Mouse (Mus musculus) hindbrain, embryonic 14.5 days (tissue): ENCODE measurements around the gene Vmn1r177. TPM values are rescaled to one million over a fixed set of nuclear protein-coding genes. Genes with fewer than 3 reads are reported as not detected.
"Not testable (repeated sequence)": the region's sequence is repeated elsewhere in the genome, so short reads cannot be mapped to it uniquely, and the experiment has no call there.

Source experiments
- ATAC-seq: fragments of 200-750 bp; cut with Nextera tagmentation; 2 replicates; pipeline ENCODE4 v1.8.0; 2017; ENCODE audit warnings: moderate number of reproducible peaks, mild to moderate bottlenecking, moderate TSS enrichment, moderate library complexity; ENCODE audit not compliant: low FRiP score
- DNase-seq: peaks from one replicate; pipeline ENCODE4 v3.0.0-alpha.2; 2015; ENCODE audit warnings: low spot score
- H3K27ac ChIP-seq: fragments of 300-500 bp; sonication (generic); 2 replicates; pipeline ENCODE4 v1.5.1; 2014; ENCODE audit warnings: mild to moderate bottlenecking, moderate library complexity
- H3K27me3 ChIP-seq: fragments of 300-500 bp; sonication (generic); 2 replicates; pipeline ENCODE4 v1.6.1; 2014; ENCODE audit warnings: mild to moderate bottlenecking, low read length, mixed read lengths; ENCODE audit not compliant: control insufficient read depth, insufficient read depth
- H3K36me3 ChIP-seq: fragments of 300-500 bp; sonication (generic); replicated peaks from 2 replicates; pipeline ENCODE4 v1.6.1; 2014; ENCODE audit not compliant: control insufficient read depth, insufficient read depth
- H3K4me1 ChIP-seq: fragments of 300-500 bp; sonication (generic); replicated peaks from 2 replicates; pipeline ENCODE4 v1.6.1; 2014; ENCODE audit warnings: antibody characterized with exemption, low read length, mixed read lengths; ENCODE audit not compliant: control insufficient read depth, insufficient read depth
- H3K4me2 ChIP-seq: fragments of 300-500 bp; sonication (generic); replicated peaks from 2 replicates; pipeline ENCODE4 v1.6.1; 2014; ENCODE audit warnings: mild to moderate bottlenecking, moderate library complexity
- H3K4me3 ChIP-seq: fragments of 300-500 bp; sonication (generic); replicated peaks from 2 replicates; pipeline ENCODE4 v1.5.1; 2014; ENCODE audit warnings: mild to moderate bottlenecking, low read length
- H3K9ac ChIP-seq: fragments of 300-500 bp; sonication (generic); 2 replicates; pipeline ENCODE4 v1.6.1; 2014
- H3K9me3 ChIP-seq: fragments of 300-500 bp; sonication (generic); 2 replicates; pipeline ENCODE4 v1.6.1; 2016; ENCODE audit warnings: low read length; ENCODE audit not compliant: control insufficient read depth
- WGBS: fragments of 180-500 bp; shearing (Covaris S2); extraction: QIAGEN DNeasy Blood & Tissue Kit; methylation state at CpG from one replicate; pipeline ENCODE4 v1.1.7; 2014; 5-methylcytosine and 5-hydroxymethylcytosine counted together
- polyA plus RNA-seq: library from polyadenylated mRNA; unstranded; fragments of >200 nt; fragmentation: Nextera tagmentation; extraction: Ambion mirVana; gene quantifications from 2 replicates; pipeline ENCODE4 v1.2.1, GENCODE M21; 2014

Vmn1r177 gene
- polyA plus RNA-seq, result not detected in 2 replicates

DNA sequence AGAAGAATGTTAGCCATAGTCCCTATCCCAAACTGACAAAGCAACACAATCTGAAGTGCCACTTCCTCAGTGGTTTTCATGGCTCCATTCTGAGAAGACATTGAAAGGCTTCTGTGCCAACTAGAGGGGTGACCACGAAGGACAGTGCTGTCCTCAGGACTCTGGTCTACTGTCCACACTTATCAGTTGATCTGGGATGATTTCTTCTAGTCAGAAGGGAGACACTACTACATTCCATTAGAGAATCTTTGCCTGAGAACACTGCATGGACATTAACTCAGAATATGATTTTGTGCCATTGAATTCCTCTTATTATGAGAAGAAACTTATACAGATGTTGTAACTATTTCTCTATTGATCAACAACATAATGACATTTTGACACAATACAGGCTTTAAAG is at the start of gene Vmn1r177:
Gene Vmn1r177, minus strand, starts transcription at position 101 of the 400 bp plus-strand sequence.
- DNase-seq, H3K4me2 ChIP-seq, H3K4me1 ChIP-seq, H3K4me3 ChIP-seq, ATAC-seq, H3K27ac ChIP-seq, H3K27me3 ChIP-seq, H3K9ac ChIP-seq, H3K9me3 ChIP-seq, H3K36me3 ChIP-seq: not testable (repeated sequence)
- WGBS, result 28% methylated on average over 1 of the region's 1 CpGs

DNA sequence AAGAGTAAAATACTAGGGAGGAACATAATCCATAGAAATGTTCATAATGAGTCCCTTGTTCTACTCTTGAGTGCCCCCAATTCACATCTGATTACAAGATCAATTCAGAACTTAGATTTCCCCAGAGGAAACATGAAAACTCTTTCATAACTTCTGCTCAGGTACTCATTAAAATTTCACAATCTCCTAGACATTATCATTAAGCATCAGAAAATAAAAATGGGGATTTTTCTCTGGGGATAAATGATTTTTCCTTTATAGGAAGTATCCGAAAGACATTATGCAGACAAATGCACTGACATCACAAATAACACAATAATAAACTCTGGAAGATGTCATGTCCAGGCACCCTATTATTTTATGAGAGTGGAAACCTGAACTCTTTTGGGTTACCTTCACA is 25.5 kb upstream of the Vmn1r177 start, which contains the start of gene Vmn1r178:
Gene Vmn1r178, plus strand, starts transcription at position 301 of the 400 bp plus-strand sequence.
- no peak for DNase-seq
- Histone ChIP-seq H3K4me2 (no peak within 1 kb of the TSS), H3K4me3 (no peak within 1 kb of the TSS), H3K9me3 (peaks cover 31% of the 10 kb centered on the region), H3K36me3 (no peaks in the 10 kb centered on the region), H3K27me3 (no peaks in the 10 kb centered on the region), H3K4me1 (no peaks in the 10 kb centered on the region), H3K9ac (no peak within 1 kb of the TSS), H3K27ac (no peak within 1 kb of the TSS)
- 91% methylated on average over 1 of the region's 1 CpGs for WGBS
- ATAC-seq, result no peak

- H3K36me3 ChIP-seq, H3K4me1 ChIP-seq, H3K27me3 ChIP-seq, DNase-seq, ATAC-seq, H3K4me2 ChIP-seq, H3K27ac ChIP-seq, H3K4me3 ChIP-seq, H3K9ac ChIP-seq, H3K9me3 ChIP-seq: not testable (repeated sequence)
- WGBS, result 64% methylated on average over 3 of the region's 4 CpGs
Observed at GRCm38 (mm10) chr7:23876918-23877317, 10.7 kb upstream of the Vmn1r177 start.

DNA sequence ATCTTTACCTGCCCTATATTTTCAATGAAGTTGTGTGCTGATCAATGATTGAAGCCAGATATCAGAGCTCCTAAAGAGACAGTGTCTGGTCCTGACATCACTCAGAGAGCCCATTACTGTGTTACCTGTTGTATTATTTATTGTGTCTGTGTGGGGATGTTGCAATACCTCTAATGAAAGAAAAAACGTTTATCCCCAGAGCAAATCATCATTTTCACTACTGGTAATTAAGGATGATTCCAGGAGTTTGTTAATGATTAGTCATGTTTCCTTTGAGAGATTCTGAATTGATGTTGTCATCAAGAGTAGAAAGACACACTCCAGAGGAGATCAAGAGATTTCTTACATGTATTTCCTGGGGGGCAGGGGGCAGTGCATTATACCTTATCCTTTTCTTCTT is 29.0 kb downstream of the Vmn1r177 start, which contains the start of gene Vmn1r176:
Gene Vmn1r176, minus strand, starts transcription at position 101 of the 400 bp plus-strand sequence.
- H3K36me3 ChIP-seq, H3K27me3 ChIP-seq, H3K4me2 ChIP-seq, H3K9ac ChIP-seq, H3K4me1 ChIP-seq, H3K9me3 ChIP-seq, ATAC-seq, H3K4me3 ChIP-seq, DNase-seq, H3K27ac ChIP-seq: not testable (repeated sequence)
- WGBS, result no CpG with 5 or more reads among the region's 1 CpGs

Other genes with a start within 250 kb of the Vmn1r177 start
- not detected in 2 replicates for gene Vmn1r171, start 235.7 kb downstream of the Vmn1r177 start, polyA plus RNA-seq
- gene Vmn1r172, start 208.1 kb downstream of the Vmn1r177 start, polyA plus RNA-seq, result not detected in 2 replicates
- not detected in 2 replicates for gene Vmn1r173, start 165.7 kb downstream of the Vmn1r177 start, polyA plus RNA-seq
- not detected in 2 replicates for gene Vmn1r174, start 114.2 kb downstream of the Vmn1r177 start, polyA plus RNA-seq
- not detected in 2 replicates for gene Vmn1r175, start 55.8 kb downstream of the Vmn1r177 start, polyA plus RNA-seq
- gene Vmn1r176, start 29.1 kb downstream of the Vmn1r177 start, polyA plus RNA-seq, result not detected in 2 replicates
- gene Vmn1r178, start 25.6 kb upstream of the Vmn1r177 start, polyA plus RNA-seq, result not detected in 2 replicates
- gene Vmn1r179, start 60.5 kb upstream of the Vmn1r177 start, polyA plus RNA-seq, result not detected in 2 replicates
- not detected in 2 replicates for gene Vmn1r180, start 84.2 kb upstream of the Vmn1r177 start, polyA plus RNA-seq
- not detected in 2 replicates for gene Vmn1r181, start 108.2 kb upstream of the Vmn1r177 start, polyA plus RNA-seq
- gene V1rd19, start 135.2 kb upstream of the Vmn1r177 start, polyA plus RNA-seq, result not detected in 2 replicates
- gene Vmn1r183, start 186.8 kb upstream of the Vmn1r177 start, polyA plus RNA-seq, result not detected in 2 replicates
- 34.3 and 39.6 TPM in 2 replicates for gene Zfp180, start 215.5 kb upstream of the Vmn1r177 start, polyA plus RNA-seq
- 8.5 and 9.0 TPM in 2 replicates for gene Zfp112, start 245.9 kb upstream of the Vmn1r177 start, polyA plus RNA-seq